Mouse (Mus musculus) ES-E14 (cell line): ENCODE results near the gene Tsen2. TPM values are rescaled to one million over a fixed set of nuclear protein-coding genes. Genes with fewer than 3 reads are reported as not detected.

Experiments used
- DNase-seq: peaks from one replicate; pipeline ENCODE4 v3.0.0-alpha.2; 2013; ENCODE audit warnings: low read depth, low spot score
- H3K27ac ChIP-seq: 2 replicates; pipeline ENCODE4 v1.5.1; 2012; ENCODE audit warnings: low read depth, mild to moderate bottlenecking, low read length, moderate library complexity, mixed read lengths; ENCODE audit not compliant: poor library complexity, insufficient read depth, severe bottlenecking
- H3K36me3 ChIP-seq: 2 replicates; pipeline ENCODE4 v1.6.1; 2012; ENCODE audit warnings: mild to moderate bottlenecking, low read length, moderate library complexity, mixed read lengths; ENCODE audit not compliant: control insufficient read depth, poor library complexity, insufficient read depth, severe bottlenecking
- H3K4me1 ChIP-seq, 2 experiments: fragments of 150-350 bp in 1 of 2; sonication (generic) in 1 of 2; 2 replicates each; pipeline ENCODE4 v1.6.1; 2012; ENCODE audit warnings: low read length in 2 of 2, mild to moderate bottlenecking in 1 of 2, mixed read lengths in 1 of 2; ENCODE audit not compliant: control insufficient read depth in 2 of 2, insufficient read depth in 2 of 2, poor library complexity in 1 of 2
- H3K4me3 ChIP-seq, 2 experiments: fragments of 150-350 bp in 1 of 2; sonication (generic) in 1 of 2; 2 replicates each; pipeline ENCODE4 v1.5.1; 2012; ENCODE audit warnings: low read length in 2 of 2, low read depth in 1 of 2, mild to moderate bottlenecking in 1 of 2, mixed read lengths in 1 of 2; ENCODE audit not compliant: insufficient read depth in 1 of 2, poor library complexity in 1 of 2, severe bottlenecking in 1 of 2
- H3K9ac ChIP-seq: 2 replicates; pipeline ENCODE4 v1.6.1; 2012; ENCODE audit warnings: low read depth, mild to moderate bottlenecking, low read length, mixed read lengths; ENCODE audit not compliant: poor library complexity, insufficient read depth, severe bottlenecking
- H3K9me3 ChIP-seq: fragments of 150-350 bp; sonication (generic); 2 replicates; pipeline ENCODE4 v1.6.1; 2012; ENCODE audit warnings: low read depth, mild to moderate bottlenecking, low read length; ENCODE audit not compliant: control insufficient read depth, insufficient read depth
- CHD2 ChIP-seq: IDR thresholded peaks from 2 replicates; pipeline ENCODE4 v1.6.1; 2014; ENCODE audit warnings: mild to moderate bottlenecking, low read depth, low read length, inconsistent platforms
- HCFC1 ChIP-seq: IDR thresholded peaks from 2 replicates; pipeline ENCODE4 v1.6.1; 2012; ENCODE audit warnings: low read length, inconsistent platforms, borderline replicate concordance; ENCODE audit not compliant: insufficient read depth
- MAFK ChIP-seq: IDR thresholded peaks from 2 replicates; pipeline ENCODE4 v1.6.1; 2014; ENCODE audit warnings: mild to moderate bottlenecking, low read depth, low read length, inconsistent platforms; ENCODE audit not compliant: insufficient read depth
- ZC3H11A ChIP-seq: IDR thresholded peaks from 2 replicates; pipeline ENCODE4 v1.6.1; 2012; ENCODE audit warnings: low read depth, mild to moderate bottlenecking, inconsistent platforms, low read length, borderline replicate concordance
- ZNF384 ChIP-seq: IDR thresholded peaks from 2 replicates; pipeline ENCODE4 v1.6.1; 2012; ENCODE audit warnings: low read depth, low read length, inconsistent platforms
- in situ Hi-C, 2 experiments: fragments of 600-800 bp; cut with MboI; formaldehyde crosslinking; loops; one replicate each; pipeline ENCODE4 v1.15.1; 2025; ENCODE audit warnings: low sequenced_read_pairs in 2 of 2, inconsistent platforms in 1 of 2; ENCODE audit not compliant: unreplicated experiment in 2 of 2
- total RNA-seq: library from RNA; depleted of rRNA; stranded (reverse); fragments of 300-350 nt; gene quantifications from 2 replicates; pipeline ENCODE4 v1.2.3, GENCODE M21; 2012

Tsen2 gene
- total RNA-seq, 1 experiment, result 35.9 TPM

- Histone ChIP-seq H3K36me3 (no peaks in the 10 kb centered on the region), H3K9me3 (no peaks in the 10 kb centered on the region), H3K27ac (no peak overlapping the region), H3K9ac (no peak overlapping the region), H3K4me1 (peaks cover 0 to 2% of the 10 kb centered on the region in 2 experiments; a peak in 1 of 4 replicates), H3K4me3 (no peak overlapping the region)
- TF ChIP-seq ZNF384 (no peak), CHD2 (no peak), MAFK (no peak), ZC3H11A (no peak), HCFC1 (no peak)
- no peak for DNase-seq
- in situ Hi-C loops, result no loop called here
Observed at GRCm38 (mm10) chr6:115522691-115523146, 21.7 kb upstream of the Tsen2 start.

- Histone ChIP-seq H3K9me3 (no peaks in the 10 kb centered on the region), H3K9ac (no peak overlapping the region), H3K36me3 (no peaks in the 10 kb centered on the region), H3K27ac (no peak overlapping the region), H3K4me3 (no peak overlapping the region), H3K4me1 (peaks cover 0 to 2% of the 10 kb centered on the region in 2 experiments; a peak in 1 of 4 replicates)
- no peak for DNase-seq
- TF ChIP-seq ZNF384 (no peak), CHD2 (no peak), MAFK (no peak), ZC3H11A (no peak), HCFC1 (no peak)
- in situ Hi-C loops, result no loop called here
Observed at GRCm38 (mm10) chr6:115523201-115523600, 21.3 kb upstream of the Tsen2 start.

- DNase-seq, result no peak
- Histone ChIP-seq H3K9ac (no peak overlapping the region), H3K9me3 (no peaks in the 10 kb centered on the region), H3K4me3 (no peak overlapping the region), H3K27ac (no peak overlapping the region), H3K36me3 (no peaks in the 10 kb centered on the region), H3K4me1 (peaks cover 0 to 2% of the 10 kb centered on the region in 2 experiments; a peak in 1 of 4 replicates)
- no peak for TF ChIP-seq CHD2
- TF ChIP-seq ZNF384, result no peak
- no peak for TF ChIP-seq ZC3H11A
- no peak for TF ChIP-seq HCFC1
- no peak for TF ChIP-seq MAFK
- in situ Hi-C loops, result no loop called here
Observed at GRCm38 (mm10) chr6:115524449-115524990, 19.9 kb upstream of the Tsen2 start.

- in situ Hi-C loops, result no loop called here
- no peaks in the 10 kb centered on the region for H3K9me3 ChIP-seq
- H3K27ac ChIP-seq, result no peak overlapping the region
- no peak for DNase-seq
- no peaks in the 10 kb centered on the region for H3K36me3 ChIP-seq
- H3K4me3 ChIP-seq, result no peak overlapping the region
- TF ChIP-seq ZNF384 (no peak), ZC3H11A (no peak)
- no peak overlapping the region for H3K9ac ChIP-seq
- H3K4me1 ChIP-seq, result peaks cover 0 to 2% of the 10 kb centered on the region in 2 experiments; a peak in 1 of 4 replicates
Observed at GRCm38 (mm10) chr6:115527418-115527817, 17.0 kb upstream of the Tsen2 start.

- no peak overlapping the region for H3K9ac ChIP-seq
- no peak for DNase-seq
- peaks cover 0 to 2% of the 10 kb centered on the region in 2 experiments; a peak in 1 of 4 replicates for H3K4me1 ChIP-seq
- no peaks in the 10 kb centered on the region for H3K9me3 ChIP-seq
- TF ChIP-seq CHD2 (no peak), HCFC1 (no peak), MAFK (no peak)
- H3K27ac ChIP-seq, result no peak overlapping the region
- no peaks in the 10 kb centered on the region for H3K36me3 ChIP-seq
- H3K4me3 ChIP-seq, result no peak overlapping the region
- in situ Hi-C loops, result no loop called here
Observed at GRCm38 (mm10) chr6:115528372-115528771, 16.1 kb upstream of the Tsen2 start.
